Mouse (Mus musculus): Measurements from ENCODE around the gene Spats2l. TPM values are rescaled to one million over a fixed set of nuclear protein-coding genes. Genes with fewer than 3 reads are reported as not detected.

Spats2l gene
- polyA plus RNA-seq, 1 experiment from 2014 or later: 9.2 TPM

DNA sequence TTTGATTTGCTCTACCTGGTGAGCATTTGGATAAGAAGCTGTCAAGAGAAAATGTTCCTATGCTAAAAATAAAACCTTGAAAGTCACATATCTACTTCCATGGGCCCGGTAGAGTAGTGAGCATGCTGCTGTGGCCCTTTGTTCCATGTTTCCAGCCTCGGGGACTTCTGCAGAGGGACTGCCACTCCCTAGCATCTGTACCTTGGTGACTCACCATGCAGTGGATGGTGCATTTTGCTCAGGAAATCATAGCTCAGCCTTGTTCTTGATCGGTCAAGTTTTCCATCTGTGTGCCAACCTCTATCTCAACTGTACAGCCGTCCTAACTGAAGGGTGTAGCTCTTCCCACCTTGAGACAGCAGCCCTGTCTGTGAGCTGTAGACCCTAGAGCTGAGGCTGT, 10.3 kb downstream of the Spats2l start:
- H3K4me2 ChIP-seq: no peak overlapping the region
- H3K36me3 ChIP-seq (replicated peaks): no peaks in the 10 kb centered on the region
- H3K4me3 ChIP-seq (replicated peaks): no peak overlapping the region
- no peak overlapping the region for H3K27ac ChIP-seq (replicated peaks)
- WGBS (ENCODE audit: insufficient replicate concordance): 51% methylated on average over 4 of the region's 4 CpGs
- ATAC-seq (ENCODE audit: insufficient read depth): no peak
- H3K4me1 ChIP-seq (replicated peaks): no peaks in the 10 kb centered on the region
- H3K9me3 ChIP-seq (replicated peaks): no peaks in the 10 kb centered on the region
- H3K9ac ChIP-seq: no peak overlapping the region
- H3K27me3 ChIP-seq: no peaks in the 10 kb centered on the region

DNA sequence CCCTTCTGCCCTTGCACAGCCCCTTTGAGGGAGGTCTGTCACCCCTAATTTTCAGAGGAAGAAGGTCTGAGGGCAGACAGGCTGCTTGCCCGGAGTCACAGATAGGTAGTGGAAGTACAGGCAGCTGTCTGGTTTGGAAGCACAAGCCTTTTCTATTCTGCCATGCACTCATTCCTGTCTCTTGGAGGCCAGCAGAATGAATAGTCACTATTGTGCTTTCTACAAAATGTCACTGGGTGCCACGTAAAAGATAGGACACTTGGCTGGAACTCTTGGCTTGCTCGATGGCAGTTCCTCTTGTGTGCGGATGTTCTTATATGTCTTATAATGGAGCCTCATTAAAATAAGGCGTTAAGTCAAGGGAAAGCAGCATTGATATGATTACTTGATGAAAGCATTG, 15.9 kb downstream of the Spats2l start:
- H3K4me3 ChIP-seq (replicated peaks): no peak overlapping the region
- no peak overlapping the region for H3K27ac ChIP-seq (replicated peaks)
- no peaks in the 10 kb centered on the region for H3K27me3 ChIP-seq
- no peaks in the 10 kb centered on the region for H3K36me3 ChIP-seq (replicated peaks)
- WGBS (ENCODE audit: insufficient replicate concordance): 71% methylated on average over 5 of the region's 5 CpGs
- no peaks in the 10 kb centered on the region for H3K4me1 ChIP-seq (replicated peaks)
- no peaks in the 10 kb centered on the region for H3K9me3 ChIP-seq (replicated peaks)
- H3K9ac ChIP-seq: no peak overlapping the region
- no peak overlapping the region for H3K4me2 ChIP-seq
- ATAC-seq (ENCODE audit: insufficient read depth): no peak

DNA sequence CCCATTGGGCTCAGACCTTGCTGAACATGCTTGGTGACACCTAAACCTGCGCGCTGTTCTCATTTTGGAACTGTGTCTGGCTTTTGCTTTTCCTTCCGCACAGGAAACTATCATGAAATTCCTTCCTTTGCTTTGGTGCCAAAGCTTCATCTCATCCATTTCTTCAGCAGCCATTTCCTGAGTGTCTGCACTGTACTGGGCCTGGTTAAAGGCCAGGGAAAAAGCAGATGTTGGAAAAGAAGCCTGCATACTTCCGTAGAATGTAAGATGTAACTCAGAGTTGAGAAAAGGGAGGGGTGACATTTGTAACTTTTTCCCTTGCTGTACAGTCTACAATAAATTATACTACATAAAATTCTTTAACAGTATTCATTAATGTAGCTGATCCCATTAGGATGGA, 18.2 kb downstream of the Spats2l start:
- H3K27ac ChIP-seq (replicated peaks): no peak overlapping the region
- no peaks in the 10 kb centered on the region for H3K27me3 ChIP-seq
- no peak overlapping the region for H3K9ac ChIP-seq
- H3K4me2 ChIP-seq: no peak overlapping the region
- H3K36me3 ChIP-seq (replicated peaks): no peaks in the 10 kb centered on the region
- no peaks in the 10 kb centered on the region for H3K9me3 ChIP-seq (replicated peaks)
- H3K4me1 ChIP-seq (replicated peaks): no peaks in the 10 kb centered on the region
- no peak overlapping the region for H3K4me3 ChIP-seq (replicated peaks)
- 74% methylated on average over 4 of the region's 4 CpGs for WGBS (ENCODE audit: insufficient replicate concordance)
- ATAC-seq (ENCODE audit: insufficient read depth): no peak

DNA sequence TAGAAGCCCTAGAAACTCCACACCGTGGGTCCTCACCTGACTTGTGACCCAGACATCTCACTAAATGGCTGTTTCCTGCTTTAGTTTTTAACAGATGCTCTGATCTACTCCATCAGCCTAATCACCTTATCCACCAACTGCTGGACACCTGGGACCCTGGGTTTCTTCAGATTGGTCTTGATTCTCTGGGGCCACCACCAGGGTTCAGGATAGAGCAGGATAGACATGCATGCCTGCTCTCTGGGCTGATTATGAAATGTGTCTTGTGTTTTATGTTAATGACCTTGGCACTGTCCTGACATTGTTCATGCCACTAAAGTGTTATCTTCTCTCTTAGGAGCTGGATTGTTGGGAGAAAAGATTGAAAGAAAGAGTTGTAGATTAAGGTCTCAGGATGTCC, 21.9 kb downstream of the Spats2l start:
- ATAC-seq (ENCODE audit: insufficient read depth): no peak
- no peak overlapping the region for H3K4me3 ChIP-seq (replicated peaks)
- H3K36me3 ChIP-seq (replicated peaks): no peaks in the 10 kb centered on the region
- H3K27ac ChIP-seq (replicated peaks): no peak overlapping the region
- H3K4me2 ChIP-seq: no peak overlapping the region
- H3K9me3 ChIP-seq (replicated peaks): no peaks in the 10 kb centered on the region
- WGBS (ENCODE audit: insufficient replicate concordance): 58% methylated on average over 1 of the region's 1 CpGs
- H3K9ac ChIP-seq: no peak overlapping the region
- H3K27me3 ChIP-seq: no peaks in the 10 kb centered on the region
- H3K4me1 ChIP-seq (replicated peaks): no peaks in the 10 kb centered on the region

DNA sequence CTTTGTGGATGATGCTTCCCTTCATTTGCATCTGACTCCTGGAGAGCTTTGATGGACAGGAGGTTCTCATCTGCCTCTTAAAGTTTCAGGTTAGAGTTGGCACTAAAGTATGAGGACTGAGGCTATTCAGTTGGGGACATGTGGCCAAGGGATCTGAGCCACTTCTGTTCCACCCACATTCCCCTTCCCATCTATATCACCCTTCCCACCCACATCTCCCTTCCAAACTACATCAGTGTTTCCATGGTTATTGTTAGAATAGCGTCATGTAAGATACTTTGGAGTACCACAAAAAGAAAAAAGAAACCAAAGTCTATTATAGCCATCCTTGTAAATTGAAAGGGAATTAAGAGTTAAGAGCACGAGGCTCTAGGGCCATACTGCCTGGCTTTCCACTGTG, 25.4 kb downstream of the Spats2l start:
- no peak for ATAC-seq (ENCODE audit: insufficient read depth)
- no peaks in the 10 kb centered on the region for H3K27me3 ChIP-seq
- H3K4me1 ChIP-seq (replicated peaks): no peaks in the 10 kb centered on the region
- no peaks in the 10 kb centered on the region for H3K9me3 ChIP-seq (replicated peaks)
- 60% methylated on average over 2 of the region's 2 CpGs for WGBS (ENCODE audit: insufficient replicate concordance)
- no peaks in the 10 kb centered on the region for H3K36me3 ChIP-seq (replicated peaks)
- H3K4me3 ChIP-seq (replicated peaks): no peak overlapping the region
- H3K4me2 ChIP-seq: no peak overlapping the region
- H3K27ac ChIP-seq (replicated peaks): no peak overlapping the region
- H3K9ac ChIP-seq: no peak overlapping the region

DNA sequence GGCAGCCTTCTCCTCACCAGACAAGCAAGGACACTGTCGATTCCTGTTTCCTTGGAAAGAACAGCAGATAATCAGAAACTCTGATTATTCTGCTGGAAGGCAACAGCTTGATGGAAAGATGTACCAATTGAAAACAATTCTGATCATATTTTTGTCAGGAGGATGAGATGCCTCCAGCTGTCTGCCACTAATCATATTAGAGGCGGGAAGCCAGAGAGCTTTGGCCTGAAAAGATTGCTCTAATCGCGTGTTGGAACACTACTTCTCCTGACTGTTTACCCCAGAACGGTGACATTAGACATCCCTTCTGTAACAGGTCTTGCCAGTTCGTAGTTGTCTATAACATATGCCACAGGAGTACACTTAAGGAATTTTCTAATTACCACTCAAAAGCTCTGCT, 26.9 kb downstream of the Spats2l start:
- Histone ChIP-seq H3K9ac (no peak overlapping the region), H3K36me3 (replicated peaks) (no peaks in the 10 kb centered on the region), H3K27me3 (no peaks in the 10 kb centered on the region), H3K27ac (replicated peaks) (no peak overlapping the region), H3K4me3 (replicated peaks) (no peak overlapping the region), H3K9me3 (replicated peaks) (no peaks in the 10 kb centered on the region), H3K4me2 (no peak overlapping the region), H3K4me1 (replicated peaks) (no peaks in the 10 kb centered on the region)
- no peak for ATAC-seq (ENCODE audit: insufficient read depth)
- 61% methylated on average over 6 of the region's 6 CpGs for WGBS (ENCODE audit: insufficient replicate concordance)

DNA sequence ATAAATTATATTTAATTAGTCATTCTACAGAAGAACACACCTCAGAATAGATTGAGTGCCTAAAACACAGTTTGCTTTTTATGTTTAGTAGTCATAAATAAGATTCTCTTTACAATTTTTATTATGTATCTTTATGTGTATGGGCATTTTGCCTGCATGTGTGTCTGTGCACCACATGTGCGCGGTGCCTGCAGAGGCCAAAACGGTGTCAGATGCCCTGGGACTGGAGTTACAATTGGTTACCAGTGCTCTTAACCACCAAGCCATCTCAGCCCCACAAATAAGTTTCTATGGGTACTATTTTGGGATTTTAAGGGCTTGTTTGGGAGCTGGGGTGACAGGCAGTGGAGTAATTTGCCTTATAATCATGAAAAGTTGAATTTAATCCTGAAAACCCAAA, 32.2 kb downstream of the Spats2l start:
- no peak for ATAC-seq (ENCODE audit: insufficient read depth)
- H3K4me2 ChIP-seq: no peak overlapping the region
- H3K4me1 ChIP-seq (replicated peaks): no peaks in the 10 kb centered on the region
- no peak overlapping the region for H3K4me3 ChIP-seq (replicated peaks)
- no peaks in the 10 kb centered on the region for H3K9me3 ChIP-seq (replicated peaks)
- H3K27me3 ChIP-seq: no peaks in the 10 kb centered on the region
- H3K36me3 ChIP-seq (replicated peaks): no peaks in the 10 kb centered on the region
- H3K27ac ChIP-seq (replicated peaks): no peak overlapping the region
- no peak overlapping the region for H3K9ac ChIP-seq
- 83% methylated on average over 3 of the region's 3 CpGs for WGBS (ENCODE audit: insufficient replicate concordance)

DNA sequence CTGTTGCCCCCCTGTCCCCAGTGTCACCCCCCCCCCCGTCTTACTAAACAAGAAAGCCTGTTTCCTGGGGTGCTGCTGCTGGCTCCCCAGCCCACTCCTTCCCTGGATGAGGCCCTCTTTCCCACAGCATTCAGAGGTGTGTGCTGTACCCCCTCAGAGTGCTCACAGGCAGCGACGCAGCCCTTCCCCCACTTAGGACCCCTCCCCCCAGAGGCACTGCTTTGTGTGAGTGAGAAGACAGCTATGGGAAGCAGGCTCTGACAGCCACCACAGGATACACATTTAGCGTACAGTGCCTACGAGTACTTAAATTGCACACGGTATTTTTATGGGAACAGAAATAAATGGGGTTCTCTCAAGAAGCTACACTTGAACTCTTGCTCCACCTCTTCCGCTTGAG, 33.9 kb downstream of the Spats2l start:
- 50% methylated on average over 7 of the region's 7 CpGs for WGBS (ENCODE audit: insufficient replicate concordance)
- ATAC-seq (ENCODE audit: insufficient read depth): no peak

DNA sequence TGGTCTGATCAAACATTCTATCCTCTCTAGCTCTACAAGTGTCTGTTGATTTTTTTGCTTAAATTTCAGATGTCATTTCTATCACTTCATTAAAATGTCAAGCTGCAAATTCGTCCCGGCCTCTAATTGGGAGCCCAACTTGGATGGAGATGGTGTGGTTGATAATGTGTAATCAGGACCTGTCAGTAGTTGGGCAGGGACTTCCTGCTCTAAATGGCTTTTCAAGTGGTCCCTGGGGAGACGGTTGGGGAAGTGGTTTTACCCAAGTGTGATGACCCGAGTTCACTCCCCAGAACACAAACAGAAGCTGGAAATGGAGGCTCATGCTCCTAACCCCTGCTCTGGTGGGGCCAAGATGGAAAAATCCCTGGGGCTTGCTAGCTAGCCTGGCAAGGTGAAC, 36.3 kb downstream of the Spats2l start:
- H3K27ac ChIP-seq (replicated peaks): no peak overlapping the region
- no peak for ATAC-seq (ENCODE audit: insufficient read depth)
- no peaks in the 10 kb centered on the region for H3K4me1 ChIP-seq (replicated peaks)
- no peaks in the 10 kb centered on the region for H3K9me3 ChIP-seq (replicated peaks)
- WGBS (ENCODE audit: insufficient replicate concordance): 11% methylated on average over 4 of the region's 4 CpGs
- H3K9ac ChIP-seq: no peak overlapping the region
- no peak overlapping the region for H3K4me3 ChIP-seq (replicated peaks)
- H3K36me3 ChIP-seq (replicated peaks): no peaks in the 10 kb centered on the region
- H3K4me2 ChIP-seq: no peak overlapping the region
- no peaks in the 10 kb centered on the region for H3K27me3 ChIP-seq

More for the DNA sequence above, 33.9 kb downstream of the Spats2l start:
- H3K4me3 ChIP-seq (replicated peaks): no peak overlapping the region
- H3K27ac ChIP-seq (replicated peaks): no peak overlapping the region
- no peak overlapping the region for H3K9ac ChIP-seq
- H3K4me1 ChIP-seq (replicated peaks): no peaks in the 10 kb centered on the region
- H3K9me3 ChIP-seq (replicated peaks): no peaks in the 10 kb centered on the region
- no peaks in the 10 kb centered on the region for H3K27me3 ChIP-seq
- no peak overlapping the region for H3K4me2 ChIP-seq
- no peaks in the 10 kb centered on the region for H3K36me3 ChIP-seq (replicated peaks)

DNA sequence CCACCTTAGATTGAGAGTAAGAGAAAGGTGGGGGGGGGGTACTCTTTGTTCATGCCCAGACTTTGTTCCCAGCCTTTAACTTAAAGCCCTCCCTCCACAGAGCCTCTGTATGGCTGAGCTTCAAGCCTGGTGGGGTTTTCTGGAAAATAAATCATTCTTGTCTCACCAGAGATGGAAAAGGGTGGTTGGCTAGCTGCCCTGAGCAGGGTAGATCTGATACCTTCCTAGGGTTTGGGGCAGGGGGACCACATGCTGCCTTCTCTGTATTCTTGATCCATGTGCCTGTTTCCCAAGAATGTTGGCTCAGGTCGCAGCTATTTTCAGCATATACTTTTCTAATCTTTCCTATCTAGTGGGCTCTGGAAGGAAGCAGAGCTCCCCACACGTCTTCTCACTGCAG, 43.1 kb downstream of the Spats2l start:
- H3K4me2 ChIP-seq: no peak overlapping the region
- 38% methylated on average over 2 of the region's 2 CpGs for whole genome bisulfite sequencing (ENCODE audit: insufficient replicate concordance)
- no peaks in the 10 kb centered on the region for H3K27me3 ChIP-seq
- no peaks in the 10 kb centered on the region for H3K36me3 ChIP-seq (replicated peaks)
- no peak overlapping the region for H3K27ac ChIP-seq (replicated peaks)
- H3K4me1 ChIP-seq (replicated peaks): no peaks in the 10 kb centered on the region
- H3K9ac ChIP-seq: no peak overlapping the region
- no peak overlapping the region for H3K4me3 ChIP-seq (replicated peaks)
- no peak for ATAC-seq (ENCODE audit: insufficient read depth)
- no peaks in the 10 kb centered on the region for H3K9me3 ChIP-seq (replicated peaks)

DNA sequence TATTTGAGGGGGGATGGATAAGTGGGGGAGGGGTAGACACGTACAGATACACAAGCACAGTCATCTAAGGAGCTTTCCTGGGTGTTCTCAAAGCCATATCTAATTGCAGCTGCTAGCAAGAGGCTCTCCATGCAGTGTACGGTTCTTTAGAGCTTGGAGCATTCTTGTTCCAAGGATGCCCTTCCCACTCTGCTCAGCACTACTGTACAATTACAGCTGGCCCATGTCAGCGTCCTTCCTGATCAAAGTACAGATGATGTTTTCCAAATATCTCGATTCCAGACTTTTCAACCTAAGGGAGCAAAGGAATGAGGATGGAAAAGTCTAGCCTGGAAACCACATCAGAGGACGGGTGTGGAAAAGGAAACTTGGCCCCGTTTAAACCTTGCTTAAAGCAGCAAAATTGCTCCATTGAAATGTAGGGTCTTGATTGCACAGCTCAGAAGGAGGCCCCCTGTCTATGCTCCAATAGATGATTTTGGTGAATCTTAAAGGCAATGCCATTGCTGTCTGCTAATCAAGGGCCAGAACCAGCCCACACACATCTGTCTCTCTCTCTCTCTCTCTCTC, 46.6 kb downstream of the Spats2l start:
- no peak for ATAC-seq (ENCODE audit: insufficient read depth)
- no peak overlapping the region for H3K27ac ChIP-seq (replicated peaks)
- no peaks in the 10 kb centered on the region for H3K36me3 ChIP-seq (replicated peaks)
- H3K27me3 ChIP-seq: no peaks in the 10 kb centered on the region
- H3K4me1 ChIP-seq (replicated peaks): no peaks in the 10 kb centered on the region
- no peak overlapping the region for H3K4me3 ChIP-seq (replicated peaks)
- H3K4me2 ChIP-seq: no peak overlapping the region
- no peaks in the 10 kb centered on the region for H3K9me3 ChIP-seq (replicated peaks)
- no peak overlapping the region for H3K9ac ChIP-seq
- 52% methylated on average over 6 of the region's 6 CpGs for WGBS (ENCODE audit: insufficient replicate concordance)

DNA sequence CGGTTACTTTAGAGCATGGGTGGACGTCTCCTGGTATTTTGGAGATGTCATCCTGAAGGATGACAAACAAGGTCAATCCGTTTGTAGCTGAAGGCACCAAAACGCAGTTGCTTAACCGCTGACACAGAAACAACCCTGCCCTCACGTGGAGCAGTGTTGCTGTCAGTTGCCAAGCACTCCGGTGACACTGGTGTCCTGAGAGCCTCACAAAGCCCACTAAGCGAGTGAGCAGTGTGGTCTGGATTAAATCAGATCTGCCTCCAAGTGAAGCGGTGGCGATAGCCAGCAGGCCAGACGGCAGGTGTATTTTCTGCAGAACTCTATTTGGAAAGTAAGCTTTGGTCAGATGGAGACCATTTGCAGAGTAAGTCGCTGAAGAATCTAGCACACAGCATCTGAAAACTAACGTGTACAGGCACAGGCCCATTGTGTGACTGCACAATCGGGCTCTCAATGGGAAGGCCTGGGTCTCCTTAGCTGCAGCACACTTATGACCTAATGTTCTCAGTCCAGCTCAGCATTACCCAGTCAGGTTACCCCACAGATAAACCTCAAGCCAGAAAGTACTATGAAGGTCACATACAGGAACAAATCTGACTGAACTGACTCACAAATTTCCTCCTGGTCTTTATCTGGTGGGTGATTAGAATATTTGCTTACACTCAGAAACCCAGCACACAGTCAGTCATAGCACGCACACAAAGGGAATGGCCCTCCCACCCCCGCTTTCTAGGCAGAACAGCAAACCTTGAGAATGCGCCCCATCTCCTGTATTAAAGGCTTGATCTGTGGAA, 51.2 kb downstream of the Spats2l start:
- no peaks in the 10 kb centered on the region for H3K4me1 ChIP-seq (replicated peaks)
- no peak overlapping the region for H3K4me3 ChIP-seq (replicated peaks)
- H3K4me2 ChIP-seq: no peak overlapping the region
- ATAC-seq (ENCODE audit: insufficient read depth): no peak
- H3K36me3 ChIP-seq (replicated peaks): no peaks in the 10 kb centered on the region
- no peak overlapping the region for H3K27ac ChIP-seq (replicated peaks)
- H3K27me3 ChIP-seq: no peaks in the 10 kb centered on the region
- H3K9me3 ChIP-seq (replicated peaks): no peaks in the 10 kb centered on the region
- WGBS (ENCODE audit: insufficient replicate concordance): 69% methylated on average over 17 of the region's 17 CpGs
- no peak overlapping the region for H3K9ac ChIP-seq
